Mouse (Mus musculus) liver, embryonic 11.5 days (tissue): Measurements from ENCODE around the gene Ahcyl1. TPM values are rescaled to one million over a fixed set of nuclear protein-coding genes. Genes with fewer than 3 reads are reported as not detected.

Experiments used
- ATAC-seq: fragments of 200-750 bp; cut with Nextera tagmentation; replicated peaks from 2 replicates; pipeline ENCODE4 v1.8.0; 2017; ENCODE audit warnings: moderate number of reproducible peaks, mild to moderate bottlenecking, moderate TSS enrichment, moderate library complexity; ENCODE audit not compliant: low FRiP score
- DNase-seq: peaks from one replicate; pipeline ENCODE4 v3.0.0-alpha.2; 2017; ENCODE audit warnings: low spot score
- H3K27ac ChIP-seq: fragments of 300-500 bp; sonication (generic); 2 replicates; pipeline ENCODE4 v1.5.1; 2014; ENCODE audit warnings: mild to moderate bottlenecking, low read depth, low read length, control low read depth
- H3K27me3 ChIP-seq: fragments of 300-500 bp; sonication (generic); replicated peaks from 2 replicates; pipeline ENCODE4 v1.6.1; 2014; ENCODE audit warnings: low read length, mixed read lengths; ENCODE audit not compliant: control insufficient read depth, insufficient read depth
- H3K36me3 ChIP-seq: fragments of 300-500 bp; sonication (generic); 2 replicates; pipeline ENCODE4 v1.6.1; 2014; ENCODE audit warnings: mild to moderate bottlenecking, low read length, moderate library complexity, mixed read lengths; ENCODE audit not compliant: control insufficient read depth, insufficient read depth
- H3K4me1 ChIP-seq: fragments of 300-500 bp; sonication (generic); replicated peaks from 2 replicates; pipeline ENCODE4 v1.6.1; 2014; ENCODE audit warnings: low read length, mixed read lengths; ENCODE audit not compliant: control insufficient read depth, insufficient read depth
- H3K4me2 ChIP-seq: fragments of 300-500 bp; sonication (generic); 2 replicates; pipeline ENCODE4 v1.6.1; 2014; ENCODE audit warnings: mild to moderate bottlenecking, control low read depth, moderate library complexity
- H3K4me3 ChIP-seq: fragments of 300-500 bp; sonication (generic); 2 replicates; pipeline ENCODE4 v1.5.1; 2014; ENCODE audit warnings: low read depth, low read length, control low read depth
- H3K9ac ChIP-seq: fragments of 300-500 bp; sonication (generic); 2 replicates; pipeline ENCODE4 v1.6.1; 2014; ENCODE audit warnings: low read depth, low read length, control low read depth
- H3K9me3 ChIP-seq: fragments of 300-500 bp; sonication (generic); 2 replicates; pipeline ENCODE4 v1.6.1; 2016; ENCODE audit warnings: low read length, inconsistent platforms, mixed read lengths; ENCODE audit not compliant: control insufficient read depth
- WGBS: fragments of 180-500 bp; shearing (Covaris S2); extraction: QIAGEN DNeasy Blood & Tissue Kit; methylation state at CpG from one replicate; pipeline ENCODE4 v1.1.7; 2014; 5-methylcytosine and 5-hydroxymethylcytosine counted together
- polyA plus RNA-seq: library from polyadenylated mRNA; unstranded; fragments of >200 nt; fragmentation: Nextera tagmentation; extraction: Ambion mirVana; gene quantifications from 2 replicates; pipeline ENCODE4 v1.2.1, GENCODE M21; 2014

The Ahcyl1 gene
- polyA plus RNA-seq, 1 experiment from 2014 or later, result 69.0 TPM

GRCm38 (mm10) chr3:107622537-107622936, 73.8 kb downstream of the Ahcyl1 start:
- no peak overlapping the region for H3K9ac ChIP-seq
- H3K36me3 ChIP-seq, result peaks cover 40% of the 10 kb centered on the region
- DNase-seq, result no peak
- no peak overlapping the region for H3K27ac ChIP-seq
- H3K27me3 ChIP-seq, result no peaks in the 10 kb centered on the region
- WGBS, result 81% methylated on average over 7 of the region's 7 CpGs
- no peaks in the 10 kb centered on the region for H3K4me1 ChIP-seq
- no peak overlapping the region for H3K4me2 ChIP-seq
- no peak for ATAC-seq
- no peak overlapping the region for H3K4me3 ChIP-seq
- H3K9me3 ChIP-seq, result no peaks in the 10 kb centered on the region

DNA sequence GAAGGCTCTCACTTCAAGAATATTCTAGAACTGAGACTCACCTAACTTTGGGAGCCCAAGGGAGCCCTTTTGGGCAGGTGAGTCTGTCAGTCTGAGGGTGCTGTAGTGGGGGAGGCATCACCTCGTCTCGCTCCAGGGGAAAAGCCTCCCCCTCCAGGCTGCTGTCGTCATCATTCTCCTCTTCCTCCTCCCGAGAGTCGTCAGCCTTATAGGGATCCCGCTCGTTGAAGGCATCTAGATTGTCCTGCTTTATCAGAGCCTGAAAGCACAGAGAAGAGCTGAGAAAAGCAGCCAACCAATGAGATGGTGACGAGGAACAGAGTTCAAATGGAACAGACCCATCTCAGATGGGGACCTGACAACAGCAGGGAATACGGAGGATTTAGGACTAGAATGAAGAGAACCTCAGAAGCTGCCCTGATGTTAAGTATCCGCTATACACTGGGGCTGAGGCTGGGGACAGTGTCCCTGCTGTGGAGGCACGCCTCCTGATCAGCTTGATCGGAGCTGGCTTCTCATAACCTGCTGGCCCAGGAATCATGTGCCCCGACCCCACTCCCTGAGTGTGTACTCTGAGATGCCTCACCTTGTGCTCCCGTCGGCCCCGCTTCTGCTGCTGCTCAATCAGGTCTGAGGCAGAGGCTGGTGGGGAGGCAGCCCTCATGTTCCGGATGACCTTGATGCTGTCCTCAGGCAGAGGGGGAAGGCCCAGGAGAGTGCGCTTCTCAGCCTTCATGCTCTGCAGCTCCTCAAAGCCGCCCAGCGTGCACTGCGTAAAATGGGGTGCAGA, 74.9 kb downstream of the Ahcyl1 start:
- Histone ChIP-seq H3K36me3 (peaks cover 38% of the 10 kb centered on the region), H3K4me1 (no peaks in the 10 kb centered on the region), H3K27me3 (no peaks in the 10 kb centered on the region), H3K4me2 (no peak overlapping the region), H3K27ac (no peak overlapping the region), H3K9ac (no peak overlapping the region), H3K4me3 (no peak overlapping the region), H3K9me3 (no peaks in the 10 kb centered on the region)
- ATAC-seq (no peak), DNase-seq (no peak)
- WGBS, result 89% methylated on average over 21 of the region's 21 CpGs

DNA sequence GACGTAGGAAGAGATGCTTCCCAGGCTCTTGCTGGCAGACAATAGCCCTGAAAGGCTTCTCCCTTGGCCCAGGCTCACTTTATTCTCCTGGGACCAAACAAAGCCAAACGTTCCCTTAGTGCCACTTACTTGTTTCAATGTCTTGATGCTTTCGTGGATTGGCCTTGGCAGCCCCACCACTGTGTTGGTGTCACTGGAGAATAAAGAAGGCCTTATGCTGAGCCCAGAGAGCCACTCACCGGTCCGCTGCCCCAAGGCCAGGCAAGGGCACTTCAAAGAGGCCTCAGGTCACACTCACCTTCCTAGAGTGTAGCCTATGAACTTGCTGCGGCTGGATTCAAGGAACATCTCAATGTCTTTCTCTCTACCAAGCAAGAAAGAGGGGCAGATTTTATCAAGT, 76.4 kb downstream of the Ahcyl1 start:
- DNase-seq, result no peak
- 92% methylated on average over 6 of the region's 6 CpGs for whole genome bisulfite sequencing
- H3K9me3 ChIP-seq, result no peaks in the 10 kb centered on the region

GRCm38 (mm10) chr3:107617800-107618199, 78.6 kb downstream of the Ahcyl1 start:
- no peak for DNase-seq
- Histone ChIP-seq H3K36me3 (peaks cover 48% of the 10 kb centered on the region), H3K9ac (no peak overlapping the region), H3K9me3 (no peaks in the 10 kb centered on the region), H3K4me1 (no peaks in the 10 kb centered on the region), H3K4me3 (no peak overlapping the region), H3K27ac (no peak overlapping the region), H3K4me2 (no peak overlapping the region), H3K27me3 (no peaks in the 10 kb centered on the region)
- WGBS, result 96% methylated on average over 3 of the region's 3 CpGs
- no peak for ATAC-seq

More for the DNA sequence above, 76.4 kb downstream of the Ahcyl1 start:
- H3K27ac ChIP-seq, result no peak overlapping the region
- no peak overlapping the region for H3K9ac ChIP-seq
- H3K36me3 ChIP-seq, result peaks cover 45% of the 10 kb centered on the region
- no peaks in the 10 kb centered on the region for H3K27me3 ChIP-seq
- no peak overlapping the region for H3K4me3 ChIP-seq
- no peak overlapping the region for H3K4me2 ChIP-seq
- no peak for ATAC-seq
- no peaks in the 10 kb centered on the region for H3K4me1 ChIP-seq

Other genes with a start within 250 kb of the Ahcyl1 start
- gene Kcnc4, start 237.0 kb downstream of the Ahcyl1 start, polyA plus RNA-seq, result 0.04 and 0.05 TPM in 2 replicates
- gene Slc6a17, start 178.5 kb downstream of the Ahcyl1 start, polyA plus RNA-seq, result 0.91 and 2.0 TPM in 2 replicates
- not detected in 2 replicates for gene Ubl4b, start 141.5 kb downstream of the Ahcyl1 start, polyA plus RNA-seq
- 5.6 and 5.8 TPM in 2 replicates for gene Alx3, start 101.5 kb downstream of the Ahcyl1 start, polyA plus RNA-seq
- not detected in 2 replicates for gene Gm10961, start 65.2 kb downstream of the Ahcyl1 start, polyA plus RNA-seq
- 29.3 and 32.4 TPM in 2 replicates for gene Strip1, start 64.9 kb downstream of the Ahcyl1 start, polyA plus RNA-seq
- 10.7 TPM in 2 replicates for gene Csf1, start 63.9 kb upstream of the Ahcyl1 start, polyA plus RNA-seq
- gene Eps8l3, start 180.7 kb upstream of the Ahcyl1 start, polyA plus RNA-seq, result not detected in 2 replicates
- gene Gstm5, start 199.3 kb upstream of the Ahcyl1 start, polyA plus RNA-seq, result 154 and 167 TPM in 2 replicates
- 10.8 and 12.0 TPM in 2 replicates for gene Gstm7, start 235.3 kb upstream of the Ahcyl1 start, polyA plus RNA-seq
- gene Gstm6, start 247.2 kb upstream of the Ahcyl1 start, polyA plus RNA-seq, result 9.2 and 9.5 TPM in 2 replicates